Mouse (Mus musculus): ENCODE results near the gene Stard5.

The Stard5 gene

GRCm38 (mm10) chr7:83633856-83634255 is 2.1 kb downstream of the Stard5 start:
- no peak for DNase-seq (ENCODE audit: low read depth, low spot score)

DNA sequence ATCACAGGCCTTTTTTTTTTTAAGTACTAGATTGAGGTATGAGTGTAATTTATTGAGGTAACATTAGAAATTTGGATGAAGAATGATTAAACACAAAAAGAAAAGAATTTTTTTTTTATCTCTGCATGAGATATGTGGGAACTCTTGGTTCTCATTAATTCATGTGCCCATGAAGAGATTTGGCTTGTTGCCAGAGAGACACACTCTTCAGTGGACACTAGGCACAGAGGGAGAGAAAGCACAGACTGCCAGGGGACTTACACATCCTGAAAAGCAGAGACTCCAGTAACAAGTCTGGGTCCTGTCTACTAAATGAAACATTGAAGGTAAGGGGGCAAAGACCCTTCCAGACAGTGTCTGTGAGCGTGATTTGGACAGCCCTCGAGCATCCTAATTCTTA is 4.0 kb downstream of the Stard5 start:
- no peak for DNase-seq (ENCODE audit: low read depth, low spot score)

GRCm38 (mm10) chr7:83636425-83636824 is 4.7 kb downstream of the Stard5 start:
- no peak for DNase-seq (ENCODE audit: low read depth, low spot score)

GRCm38 (mm10) chr7:83637781-83638583 is 6.2 kb downstream of the Stard5 start:
- DNase-seq (ENCODE audit: low read depth, low spot score), result no peak

- DNase-seq (ENCODE audit: low read depth, low spot score), result no peak
These were observed 7.3 kb downstream of the Stard5 start for GRCm38 (mm10) chr7:83639084-83639483.

DNA sequence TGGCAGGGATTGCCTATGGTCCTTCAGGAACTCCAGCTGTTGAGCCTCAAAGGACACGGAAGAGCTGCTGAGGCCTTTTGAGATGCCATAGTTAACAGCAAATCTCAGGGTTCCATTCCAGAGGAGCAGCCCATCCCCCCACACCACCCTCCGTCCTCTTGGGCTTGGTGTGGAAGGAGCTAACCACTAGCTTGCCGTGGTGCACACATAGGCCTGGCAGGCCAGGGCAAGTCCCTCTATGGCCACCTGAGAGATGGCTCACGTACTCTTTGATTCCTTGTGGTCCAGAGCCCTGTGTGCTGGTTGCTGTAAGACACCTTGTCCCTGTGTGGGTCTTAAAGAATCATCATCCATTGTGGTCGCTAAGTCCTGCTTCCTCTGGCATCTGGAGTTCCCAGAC is 8.8 kb downstream of the Stard5 start:
- no peak for DNase-seq (ENCODE audit: low read depth, low spot score)

- no peak for DNase-seq (ENCODE audit: low read depth, low spot score)
These were observed 9.4 kb downstream of the Stard5 start for GRCm38 (mm10) chr7:83641163-83641562.

- DNase-seq (ENCODE audit: low read depth, low spot score), result no peak
These were observed 11.8 kb downstream of the Stard5 start for GRCm38 (mm10) chr7:83643581-83643980.

GRCm38 (mm10) chr7:83644761-83645160 is 13.0 kb downstream of the Stard5 start:
- DNase-seq (ENCODE audit: low read depth, low spot score), result no peak

GRCm38 (mm10) chr7:83645476-83645875 is 13.7 kb downstream of the Stard5 start:
- no peak for DNase-seq (ENCODE audit: low read depth, low spot score)

- no peak for DNase-seq (ENCODE audit: low read depth, low spot score)
These were observed 17.0 kb downstream of the Stard5 start for GRCm38 (mm10) chr7:83648807-83649206.

- no peak for DNase-seq (ENCODE audit: low read depth, low spot score)
These were observed 18.9 kb downstream of the Stard5 start for GRCm38 (mm10) chr7:83650638-83651037.

- no peak for DNase-seq (ENCODE audit: low read depth, low spot score)
These were observed 20.7 kb downstream of the Stard5 start for GRCm38 (mm10) chr7:83652498-83652897.

DNA sequence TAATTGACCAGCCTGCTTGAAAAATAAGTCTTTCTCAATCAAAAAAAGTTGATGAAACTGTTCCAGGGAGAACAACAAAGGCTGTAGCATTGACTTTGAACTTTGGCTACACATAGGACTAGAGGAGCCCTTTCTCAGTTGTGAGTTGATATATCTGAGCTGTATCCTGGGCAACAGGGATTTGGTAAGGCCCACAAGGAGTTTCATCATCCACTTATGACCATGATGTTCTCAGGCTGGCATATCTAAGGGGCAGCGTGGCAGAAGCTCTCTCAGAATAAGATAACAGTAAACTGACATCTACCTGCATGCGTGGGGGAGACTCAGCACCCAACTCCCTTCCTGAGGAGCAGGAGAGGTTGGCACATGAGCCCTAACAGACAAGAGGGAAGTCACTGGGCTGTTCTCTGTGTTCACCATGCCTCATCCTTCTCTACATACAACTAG is 21.9 kb downstream of the Stard5 start:
- no peak for DNase-seq (ENCODE audit: low read depth, low spot score)

GRCm38 (mm10) chr7:83654196-83654595 is 22.4 kb downstream of the Stard5 start:
- DNase-seq (ENCODE audit: low read depth, low spot score), result no peak

GRCm38 (mm10) chr7:83654938-83655630 is 23.3 kb downstream of the Stard5 start:
- no peak for DNase-seq (ENCODE audit: low read depth, low spot score)

DNA sequence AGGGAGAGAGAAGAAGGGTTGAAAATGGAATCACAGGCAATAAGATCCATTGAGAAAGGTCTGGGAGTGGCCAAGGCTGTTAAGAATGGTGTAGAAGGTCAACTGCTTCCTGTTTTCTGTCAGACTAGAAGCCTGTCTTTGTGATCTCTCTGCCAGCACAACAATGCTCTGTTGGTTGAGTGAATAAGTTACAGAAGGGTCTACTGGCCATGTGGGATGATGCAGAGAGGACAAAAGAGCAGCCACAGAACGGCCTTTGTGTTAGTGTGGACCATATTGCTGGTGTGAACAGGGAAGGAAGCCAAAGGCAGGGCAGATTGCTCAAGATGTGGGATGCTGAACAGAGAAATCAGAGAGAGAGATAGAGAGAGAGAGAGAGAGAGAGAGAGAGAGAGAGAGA is 27.0 kb downstream of the Stard5 start:
- DNase-seq (ENCODE audit: low read depth, low spot score), result no peak

- DNase-seq (ENCODE audit: low read depth, low spot score), result no peak
These were observed 27.7 kb downstream of the Stard5 start for GRCm38 (mm10) chr7:83659159-83660065.

GRCm38 (mm10) chr7:83660273-83660691 is 28.5 kb downstream of the Stard5 start:
- no peak for DNase-seq (ENCODE audit: low read depth, low spot score)

DNA sequence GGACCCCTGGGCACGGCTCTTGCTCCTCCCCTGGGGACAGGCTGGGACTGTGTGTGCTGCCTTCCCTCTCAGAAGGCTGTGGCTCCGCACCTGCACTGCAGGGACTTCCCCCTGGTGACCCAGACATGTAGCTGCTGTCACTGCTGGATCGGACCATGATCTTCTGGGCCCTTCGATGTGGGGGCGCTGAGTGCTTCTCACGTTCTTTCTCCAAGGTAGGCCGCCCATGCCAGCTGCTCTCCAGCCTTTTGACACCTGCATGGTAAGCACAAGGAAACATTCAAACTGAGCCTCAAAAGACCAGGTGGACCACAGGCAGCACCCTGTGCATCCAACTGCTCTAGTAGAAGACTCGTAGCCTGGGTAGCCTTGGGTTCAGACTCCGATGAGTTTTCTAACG is 29.3 kb downstream of the Stard5 start:
- no peak for DNase-seq (ENCODE audit: low read depth, low spot score)

DNA sequence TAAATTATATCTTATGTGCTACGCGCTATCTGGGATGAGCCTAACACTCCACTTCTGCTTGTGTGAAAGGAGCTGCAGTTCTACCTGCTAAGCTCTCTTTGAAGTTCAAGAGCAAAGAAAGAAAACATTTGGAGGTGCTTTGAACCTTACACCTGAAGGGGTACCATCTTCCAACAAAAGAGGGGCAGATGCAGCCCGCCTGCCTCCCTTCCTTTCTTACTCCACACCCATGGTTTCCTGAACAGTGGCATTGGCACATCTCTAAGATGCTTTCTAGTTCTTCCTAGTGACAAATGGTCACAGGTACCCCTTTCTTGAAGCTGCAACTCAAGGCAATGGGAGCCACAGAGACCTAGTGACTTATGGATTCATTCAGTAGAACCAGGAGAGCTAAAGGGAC is 30.0 kb downstream of the Stard5 start:
- no peak for DNase-seq (ENCODE audit: low read depth, low spot score)

Measured in brain, embryonic 18.5 days (tissue).